12 mouse cellular contexts compared by ENCODE assay signal in genomic region chr9:51167954-51168353, GRCm38 (mm10). TPM values are rescaled to one million over a fixed set of nuclear protein-coding genes. Genes with fewer than 3 reads are reported as not detected.
DNase-seq lines count a peak whose midpoint lies in the region; ATAC-seq lines count a peak whose summit lies in the region.
"Had no signal": no experiment of that assay in that cellular context is flagged by ENCODE, and none has a peak within 500 bp of the region (broad histone marks: within the 10 kb centered on the region; RNA-seq: fewer than 3 reads in every experiment).

No protein-coding gene starts in this region.

- no peaks in the 10 kb centered on the region for H3K36me3 ChIP-seq in heart, embryonic 11.5 days (ENCODE audit: control insufficient read depth, insufficient read depth, low read length)
- H3K36me3 ChIP-seq: neural tube, embryonic 12.5 days had no signal

- H3K27me3 ChIP-seq in heart, embryonic 11.5 days (ENCODE audit: control insufficient read depth, insufficient read depth, low read length): no peaks in the 10 kb centered on the region
- H3K27me3 ChIP-seq: neural tube, embryonic 12.5 days had no signal

- H3K9me3 ChIP-seq in heart, embryonic 11.5 days (replicated peaks; ENCODE audit: control insufficient read depth, low read length): no peaks in the 10 kb centered on the region
- H3K9me3 ChIP-seq: neural tube, embryonic 12.5 days had no signal

- H3K27ac ChIP-seq in heart, embryonic 11.5 days (ENCODE audit: low read depth, low read length): no peak overlapping the region
- H3K27ac ChIP-seq: hindbrain, embryonic 14.5 days; neural tube, embryonic 12.5 days had no signal

- no peak overlapping the region for H3K9ac ChIP-seq in heart, embryonic 11.5 days (ENCODE audit: low read depth, low read length)
- H3K9ac ChIP-seq: hindbrain, embryonic 14.5 days; neural tube, embryonic 12.5 days had no signal

- ATAC-seq in heart, embryonic 11.5 days (replicated peaks; ENCODE audit: insufficient number of reproducible peaks, low FRiP score, low TSS enrichment): no peak

- H3K4me3 ChIP-seq in heart, embryonic 11.5 days (ENCODE audit: low read depth, low read length): no peak overlapping the region
- H3K4me3 ChIP-seq: neural tube, embryonic 12.5 days had no signal

- WGBS in large intestine, adult 2 months: 24% methylated on average over 11 of the region's 11 CpGs
- WGBS in heart, embryonic 11.5 days (ENCODE audit: insufficient replicate concordance): 66% methylated on average over 11 of the region's 11 CpGs

- H3K4me2 ChIP-seq in heart, embryonic 11.5 days: no peak overlapping the region
- H3K4me2 ChIP-seq: hindbrain, embryonic 14.5 days; neural tube, embryonic 12.5 days had no signal

- no peaks in the 10 kb centered on the region for H3K4me1 ChIP-seq in heart, embryonic 11.5 days (ENCODE audit: control insufficient read depth, insufficient read depth, low read length)
- H3K4me1 ChIP-seq: neural tube, embryonic 12.5 days had no signal

- peak; percentile 38 for DNase-seq in ovary, adult 18-20 months (ENCODE audit: low spot score)
- no peak for DNase-seq in ovary, postnatal 10 days (ENCODE audit: low spot score)
- peak; percentile 53 for DNase-seq in large intestine, adult 2 months (ENCODE audit: low read depth, low spot score)
- DNase-seq in lung, postnatal 4 days: peak; percentile 71 to 88
- peak; percentile 63 for DNase-seq in thymus, postnatal 14 days
- DNase-seq in adrenal gland, adult (ENCODE audit: inconsistent age in 2 of 2, low spot score in 1 of 2): no peak
- DNase-seq: adrenal gland, postnatal 25 days had no signal

RNA-seq across cellular contexts. Expression of gene Gm32742, which starts 2.6 kb away (rescaled TPM):
- 0.48 and 0.55 TPM in 2 replicates for polyA plus RNA-seq in large intestine, adult 2 months (2012; rRNA removed)
- 0.03 TPM in 1 of 2 replicates, not detected in the other for polyA plus RNA-seq in heart, embryonic 11.5 days (2014; fragmentation: Nextera tagmentation; extraction: Ambion mirVana)
- polyA plus RNA-seq: forebrain, embryonic 11.5 days; hindbrain, embryonic 14.5 days; liver, embryonic 16.5 days had no signal

RNA-seq across cellular contexts. Expression of gene Pou2af1, which starts 45.6 kb away (rescaled TPM):
- polyA plus RNA-seq in large intestine, adult 2 months (2012; rRNA removed): 20.6 and 25.1 TPM in 2 replicates
- 0.11 TPM in 1 of 2 replicates, not detected in the other for polyA plus RNA-seq in heart, embryonic 11.5 days (2014; fragmentation: Nextera tagmentation; extraction: Ambion mirVana)
- polyA plus RNA-seq: forebrain, embryonic 11.5 days; hindbrain, embryonic 14.5 days; neural tube, embryonic 12.5 days had no signal

Comparison
In these comparisons a context has a peak if more than half of its experiments do, and no peak if none do; other contexts are left out.
1. DNase-seq: peak in ovary, adult 18-20 months (single experiment), large intestine, adult 2 months (single experiment), lung, postnatal 4 days (2 of 2) and thymus, postnatal 14 days (single experiment); none in ovary, postnatal 10 days (single experiment) and adrenal gland, adult (0 of 2).
2. RNA of gene Pou2af1, which starts 45.6 kb away (polyA plus RNA-seq): 20.6 to 25.1 TPM in large intestine, adult 2 months; 0.11 TPM in heart, embryonic 11.5 days; every median in the first group is over 10 times any median in the second.